Mouse (Mus musculus) C2C12 (cell line): ENCODE results near the gene Wrap53.

Experiments used
- CEBPB ChIP-seq: IDR thresholded peaks from one replicate; pipeline ENCODE4 v1.6.1; 2011; ENCODE audit warnings: low read depth, mild to moderate bottlenecking, control low read depth, moderate library complexity
- CTCF ChIP-seq: IDR thresholded peaks from one replicate; pipeline ENCODE4 v1.5.1; 2011; ENCODE audit not compliant: control insufficient read depth, insufficient read depth, insufficient read length
- FOSL1 ChIP-seq: IDR thresholded peaks from one replicate; pipeline ENCODE4 v1.8.0; 2011; ENCODE audit warnings: mild to moderate bottlenecking, low read length; ENCODE audit not compliant: poor library complexity, insufficient read depth, severe bottlenecking
- MAX ChIP-seq: IDR thresholded peaks from one replicate; pipeline ENCODE4 v1.6.1; 2011; ENCODE audit warnings: mild to moderate bottlenecking, control low read depth
- MYOD1 ChIP-seq: IDR thresholded peaks from one replicate; pipeline ENCODE4 v1.6.1; 2011; ENCODE audit warnings: low read depth; ENCODE audit not compliant: control insufficient read depth, insufficient read length
- MYOG ChIP-seq: IDR thresholded peaks from one replicate; pipeline ENCODE4 v1.6.1; 2011; ENCODE audit not compliant: control insufficient read depth, insufficient read length; ENCODE audit errors: extremely low read depth
- USF1 ChIP-seq: IDR thresholded peaks from one replicate; pipeline ENCODE4 v1.6.1; 2011; ENCODE audit warnings: low read depth, mild to moderate bottlenecking, control low read depth, moderate library complexity

DNA sequence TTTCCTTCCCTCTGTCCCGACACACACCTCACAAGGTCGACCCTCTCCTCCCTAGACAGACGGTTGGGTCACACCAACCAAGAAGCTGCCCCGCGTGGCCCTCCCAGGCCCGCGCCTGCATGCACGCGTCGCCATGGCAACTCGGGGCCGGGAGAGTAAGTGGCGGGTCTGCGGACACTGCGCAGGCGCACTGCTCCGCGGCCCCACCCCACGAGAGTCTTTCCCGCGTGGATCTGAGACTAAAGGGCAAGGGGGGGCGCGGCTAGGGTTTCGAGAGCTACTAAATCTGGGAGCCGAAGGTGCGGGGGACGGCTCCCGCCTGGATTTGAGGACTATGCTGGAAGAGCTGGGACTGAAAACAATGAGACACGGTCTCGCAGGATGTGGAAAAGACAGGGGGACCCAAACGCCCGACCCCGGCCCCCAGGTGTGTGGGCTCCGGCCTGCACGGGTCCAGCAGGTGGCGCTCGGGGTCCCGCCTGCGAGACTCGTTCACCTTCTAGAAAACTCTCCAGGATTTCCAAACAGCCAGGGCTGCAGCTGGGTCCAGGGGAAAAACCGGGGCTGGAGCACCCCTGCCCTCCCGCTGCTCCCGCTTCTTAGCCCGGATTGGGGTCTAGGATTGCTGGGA is 33.5 kb downstream of the Wrap53 start:
- TF ChIP-seq CTCF, result peak; percentile 35
- no peak for TF ChIP-seq CEBPB
- TF ChIP-seq MAX, result no peak
- TF ChIP-seq MYOG, result no peak
- no peak for TF ChIP-seq USF1
- TF ChIP-seq MYOD1, result no peak
- no peak for TF ChIP-seq FOSL1
